Mouse (Mus musculus): ENCODE results near the gene 4930558K02Rik. TPM values are rescaled to one million over a fixed set of nuclear protein-coding genes. Genes with fewer than 3 reads are reported as not detected.
A peak's percentile ranks its signal among the peaks of the same experiment; 100 is the strongest.

Gene 4930558K02Rik
- polyA plus RNA-seq, 1 experiment, result not detected

GRCm38 (mm10) chr1:161916036-161916435, 63.4 kb downstream of the 4930558K02Rik start:
- DNase-seq (ENCODE audit: low read depth), result no peak
- TF ChIP-seq CTCF (IDR thresholded peaks at IDR 0.05; ENCODE audit: borderline replicate concordance, extremely low read depth, insufficient read depth, insufficient read length) (no peak), POLR2A (IDR thresholded peaks at IDR 0.05; ENCODE audit: borderline replicate concordance, extremely low read depth, insufficient read depth, insufficient read length, poor library complexity, severe bottlenecking) (no peak)

GRCm38 (mm10) chr1:161913648-161913984, 65.8 kb downstream of the 4930558K02Rik start:
- no peak for TF ChIP-seq CTCF (IDR thresholded peaks at IDR 0.05; ENCODE audit: borderline replicate concordance, extremely low read depth, insufficient read depth, insufficient read length)
- TF ChIP-seq POLR2A (IDR thresholded peaks at IDR 0.05; ENCODE audit: borderline replicate concordance, extremely low read depth, insufficient read depth, insufficient read length, poor library complexity, severe bottlenecking), result no peak
- DNase-seq (ENCODE audit: low read depth), result no peak

- TF ChIP-seq CTCF (IDR thresholded peaks at IDR 0.05; ENCODE audit: borderline replicate concordance, extremely low read depth, insufficient read depth, insufficient read length), result no peak
- no peak for TF ChIP-seq POLR2A (IDR thresholded peaks at IDR 0.05; ENCODE audit: borderline replicate concordance, extremely low read depth, insufficient read depth, insufficient read length, poor library complexity, severe bottlenecking)
- DNase-seq (ENCODE audit: low read depth), result no peak
These were observed 66.3 kb downstream of the 4930558K02Rik start for GRCm38 (mm10) chr1:161912940-161913647.

- TF ChIP-seq POLR2A (IDR thresholded peaks at IDR 0.05; ENCODE audit: borderline replicate concordance, extremely low read depth, insufficient read depth, insufficient read length, poor library complexity, severe bottlenecking) (no peak), CTCF (IDR thresholded peaks at IDR 0.05; ENCODE audit: borderline replicate concordance, extremely low read depth, insufficient read depth, insufficient read length) (no peak)
- no peak for DNase-seq (ENCODE audit: low read depth)
These were observed 70.4 kb downstream of the 4930558K02Rik start for GRCm38 (mm10) chr1:161909074-161909473.

- no peak for DNase-seq (ENCODE audit: low read depth)
- TF ChIP-seq POLR2A (IDR thresholded peaks at IDR 0.05; ENCODE audit: borderline replicate concordance, extremely low read depth, insufficient read depth, insufficient read length, poor library complexity, severe bottlenecking) (no peak), CTCF (IDR thresholded peaks at IDR 0.05; ENCODE audit: borderline replicate concordance, extremely low read depth, insufficient read depth, insufficient read length) (no peak)
These were observed 71.5 kb downstream of the 4930558K02Rik start for GRCm38 (mm10) chr1:161907795-161908457.

GRCm38 (mm10) chr1:161907111-161907510, 72.3 kb downstream of the 4930558K02Rik start:
- no peak for DNase-seq (ENCODE audit: low read depth)
- no peak for TF ChIP-seq CTCF (IDR thresholded peaks at IDR 0.05; ENCODE audit: borderline replicate concordance, extremely low read depth, insufficient read depth, insufficient read length)
- no peak for TF ChIP-seq POLR2A (IDR thresholded peaks at IDR 0.05; ENCODE audit: borderline replicate concordance, extremely low read depth, insufficient read depth, insufficient read length, poor library complexity, severe bottlenecking)

GRCm38 (mm10) chr1:161902692-161903452, 76.6 kb downstream of the 4930558K02Rik start:
- TF ChIP-seq CTCF (IDR thresholded peaks at IDR 0.05; ENCODE audit: borderline replicate concordance, extremely low read depth, insufficient read depth, insufficient read length), result no peak
- TF ChIP-seq POLR2A (IDR thresholded peaks at IDR 0.05; ENCODE audit: borderline replicate concordance, extremely low read depth, insufficient read depth, insufficient read length, poor library complexity, severe bottlenecking), result no peak

GRCm38 (mm10) chr1:161900129-161900528, 79.3 kb downstream of the 4930558K02Rik start:
- no peak for DNase-seq (ENCODE audit: low read depth)
- TF ChIP-seq CTCF (IDR thresholded peaks at IDR 0.05; ENCODE audit: borderline replicate concordance, extremely low read depth, insufficient read depth, insufficient read length), result no peak
- TF ChIP-seq POLR2A (IDR thresholded peaks at IDR 0.05; ENCODE audit: borderline replicate concordance, extremely low read depth, insufficient read depth, insufficient read length, poor library complexity, severe bottlenecking), result no peak

More at GRCm38 (mm10) chr1:161902692-161903452, 76.6 kb downstream of the 4930558K02Rik start:
- DNase-seq (ENCODE audit: low read depth), result no peak

- no peak for TF ChIP-seq CTCF (IDR thresholded peaks at IDR 0.05; ENCODE audit: borderline replicate concordance, extremely low read depth, insufficient read depth, insufficient read length)
- TF ChIP-seq POLR2A (IDR thresholded peaks at IDR 0.05; ENCODE audit: borderline replicate concordance, extremely low read depth, insufficient read depth, insufficient read length, poor library complexity, severe bottlenecking), result no peak
- no peak for DNase-seq (ENCODE audit: low read depth)
These were observed 82.2 kb downstream of the 4930558K02Rik start for GRCm38 (mm10) chr1:161897235-161897634.

- TF ChIP-seq POLR2A (IDR thresholded peaks at IDR 0.05; ENCODE audit: borderline replicate concordance, extremely low read depth, insufficient read depth, insufficient read length, poor library complexity, severe bottlenecking) (no peak), CTCF (IDR thresholded peaks at IDR 0.05; ENCODE audit: borderline replicate concordance, extremely low read depth, insufficient read depth, insufficient read length) (no peak)
- DNase-seq (ENCODE audit: low read depth), result peak; percentile 3
These were observed 83.3 kb downstream of the 4930558K02Rik start for GRCm38 (mm10) chr1:161896130-161896529.

GRCm38 (mm10) chr1:161895014-161895413, 84.4 kb downstream of the 4930558K02Rik start:
- TF ChIP-seq CTCF (IDR thresholded peaks at IDR 0.05; ENCODE audit: borderline replicate concordance, extremely low read depth, insufficient read depth, insufficient read length), result no peak
- no peak for TF ChIP-seq POLR2A (IDR thresholded peaks at IDR 0.05; ENCODE audit: borderline replicate concordance, extremely low read depth, insufficient read depth, insufficient read length, poor library complexity, severe bottlenecking)
- no peak for DNase-seq (ENCODE audit: low read depth)

Data from brain, embryonic 14.5 days (tissue).